Mouse (Mus musculus) fat pad, adult 2 months (tissue): ENCODE data around the gene Rsph3b.
"Not testable (repeated sequence)": the region's sequence is repeated elsewhere in the genome, so short reads cannot be mapped to it uniquely, and the experiment has no call there.

Source experiments
- DNase-seq: peaks from one replicate; pipeline ENCODE4 v3.0.0-alpha.2; 2011; ENCODE audit warnings: low read depth, low spot score; ENCODE audit errors: extremely low read depth

The Rsph3b gene

GRCm38 (mm10) chr17:6947984-6948768, at the start of gene Rsph3b:
Gene Rsph3b, minus strand, starts transcription at chr17:6948682.
- not testable (repeated sequence) for DNase-seq

- not testable (repeated sequence) for DNase-seq
Observed at GRCm38 (mm10) chr17:6997778-6998490, 49.5 kb upstream of the Rsph3b start.

- not testable (repeated sequence) for DNase-seq
Observed at GRCm38 (mm10) chr17:6996826-6997225, 48.3 kb upstream of the Rsph3b start.

GRCm38 (mm10) chr17:6995504-6995903, 47.0 kb upstream of the Rsph3b start:
- not testable (repeated sequence) for DNase-seq

- DNase-seq: not testable (repeated sequence)
Observed at GRCm38 (mm10) chr17:6986118-6986517, 37.6 kb upstream of the Rsph3b start.

GRCm38 (mm10) chr17:6980144-6980543, 31.7 kb upstream of the Rsph3b start:
- not testable (repeated sequence) for DNase-seq

GRCm38 (mm10) chr17:6979380-6979779, 30.9 kb upstream of the Rsph3b start:
- not testable (repeated sequence) for DNase-seq

- DNase-seq: not testable (repeated sequence)
Observed at GRCm38 (mm10) chr17:6978287-6979248, 30.1 kb upstream of the Rsph3b start, which contains the start of gene Gm49721. Gene Gm49721, plus strand, starts transcription at chr17:6978904.

- not testable (repeated sequence) for DNase-seq
Observed at GRCm38 (mm10) chr17:6974985-6975384, 26.5 kb upstream of the Rsph3b start.

- not testable (repeated sequence) for DNase-seq
Observed at GRCm38 (mm10) chr17:6972836-6973396, 24.4 kb upstream of the Rsph3b start.

- not testable (repeated sequence) for DNase-seq
Observed at GRCm38 (mm10) chr17:6971238-6971637, 22.8 kb upstream of the Rsph3b start.

GRCm38 (mm10) chr17:6970334-6970733, 21.9 kb upstream of the Rsph3b start, which contains the start of gene Rnaset2b:
Gene Rnaset2b, plus strand, starts transcription at chr17:6970634.
- DNase-seq: not testable (repeated sequence)

- DNase-seq: not testable (repeated sequence)
Observed at GRCm38 (mm10) chr17:6967673-6968072, 19.2 kb upstream of the Rsph3b start.

GRCm38 (mm10) chr17:6965364-6965763, 16.9 kb upstream of the Rsph3b start:
- not testable (repeated sequence) for DNase-seq

- DNase-seq: not testable (repeated sequence)
Observed at GRCm38 (mm10) chr17:6962936-6963335, 14.5 kb upstream of the Rsph3b start.

GRCm38 (mm10) chr17:6962339-6962738, 13.9 kb upstream of the Rsph3b start:
- not testable (repeated sequence) for DNase-seq

GRCm38 (mm10) chr17:6961181-6962000, 12.9 kb upstream of the Rsph3b start:
- not testable (repeated sequence) for DNase-seq

GRCm38 (mm10) chr17:6960776-6961175, 12.3 kb upstream of the Rsph3b start, which contains the start of gene Tagap1:
Gene Tagap1, minus strand, starts transcription at chr17:6961156.
- DNase-seq: not testable (repeated sequence)

GRCm38 (mm10) chr17:6960349-6960748, 11.9 kb upstream of the Rsph3b start:
- not testable (repeated sequence) for DNase-seq
